Mouse (Mus musculus) stomach, postnatal 0 days (tissue): Measurements from ENCODE around the gene Polr2b. TPM values are rescaled to one million over a fixed set of nuclear protein-coding genes. Genes with fewer than 3 reads are reported as not detected.
A peak's percentile ranks its signal among the peaks of the same experiment; 100 is the strongest.

Experiments used
- ATAC-seq: fragments of 200-750 bp; cut with Nextera tagmentation; 2 replicates; pipeline ENCODE4 v1.8.0; 2017; ENCODE audit not compliant: low FRiP score, low TSS enrichment
- DNase-seq: peaks from one replicate; pipeline ENCODE4 v3.0.0-alpha.2; 2016; ENCODE audit warnings: low spot score
- H3K27ac ChIP-seq: fragments of 300-500 bp; sonication (generic); replicated peaks from 2 replicates; pipeline ENCODE4 v1.5.1; 2014; ENCODE audit warnings: mild to moderate bottlenecking, control low read depth
- H3K27me3 ChIP-seq: fragments of 300-500 bp; sonication (generic); 2 replicates; pipeline ENCODE4 v1.6.1; 2014; ENCODE audit warnings: low read length; ENCODE audit not compliant: control insufficient read depth, insufficient read depth
- H3K36me3 ChIP-seq: fragments of 300-500 bp; sonication (generic); 2 replicates; pipeline ENCODE4 v1.6.1; 2014; ENCODE audit warnings: low read length, mixed read lengths; ENCODE audit not compliant: control insufficient read depth, insufficient read depth
- H3K4me1 ChIP-seq: fragments of 300-500 bp; sonication (generic); replicated peaks from 2 replicates; pipeline ENCODE4 v1.6.1; 2014; ENCODE audit warnings: antibody characterized with exemption; ENCODE audit not compliant: control insufficient read depth, insufficient read depth
- H3K4me2 ChIP-seq: fragments of 300-500 bp; sonication (generic); replicated peaks from 2 replicates; pipeline ENCODE4 v1.6.1; 2014; ENCODE audit warnings: low read depth, mild to moderate bottlenecking, control low read depth, moderate library complexity
- H3K4me3 ChIP-seq: fragments of 300-500 bp; sonication (generic); 2 replicates; pipeline ENCODE4 v1.5.1; 2014; ENCODE audit warnings: low read depth, low read length, control low read depth
- H3K9ac ChIP-seq: fragments of 300-500 bp; sonication (generic); 2 replicates; pipeline ENCODE4 v1.6.1; 2014; ENCODE audit warnings: mild to moderate bottlenecking, low read length, control low read depth, mixed read lengths
- H3K9me3 ChIP-seq: fragments of 300-500 bp; sonication (generic); 2 replicates; pipeline ENCODE4 v1.6.1; 2016; ENCODE audit warnings: low read length; ENCODE audit not compliant: control insufficient read depth
- CTCF ChIP-seq: IDR thresholded peaks from 2 replicates; pipeline ENCODE4 v1.5.1; 2016; ENCODE audit warnings: antibody characterized with exemption, low read depth, mild to moderate bottlenecking, moderate library complexity
- EP300 ChIP-seq: optimal IDR thresholded peaks from 2 replicates; pipeline ENCODE3; 2016; ENCODE audit warnings: antibody characterized with exemption
- WGBS: fragments of 180-500 bp; shearing (Covaris S2); extraction: QIAGEN DNeasy Blood & Tissue Kit; methylation state at CpG from one replicate; pipeline ENCODE4 v1.1.7; 2014; 5-methylcytosine and 5-hydroxymethylcytosine counted together
- microRNA-seq: library from miRNA; unstranded; fragments of <30 nt; microRNA quantifications from one replicate; pipeline ENCODE4, GENCODE M21; 2016
- polyA plus RNA-seq: library from polyadenylated mRNA; unstranded; fragments of >200 nt; fragmentation: Nextera tagmentation; extraction: Ambion mirVana; gene quantifications from 2 replicates; pipeline ENCODE4 v1.2.1, GENCODE M21; 2015

The Polr2b gene
- polyA plus RNA-seq, 1 experiment from 2014 or later: 23.5 TPM

DNA sequence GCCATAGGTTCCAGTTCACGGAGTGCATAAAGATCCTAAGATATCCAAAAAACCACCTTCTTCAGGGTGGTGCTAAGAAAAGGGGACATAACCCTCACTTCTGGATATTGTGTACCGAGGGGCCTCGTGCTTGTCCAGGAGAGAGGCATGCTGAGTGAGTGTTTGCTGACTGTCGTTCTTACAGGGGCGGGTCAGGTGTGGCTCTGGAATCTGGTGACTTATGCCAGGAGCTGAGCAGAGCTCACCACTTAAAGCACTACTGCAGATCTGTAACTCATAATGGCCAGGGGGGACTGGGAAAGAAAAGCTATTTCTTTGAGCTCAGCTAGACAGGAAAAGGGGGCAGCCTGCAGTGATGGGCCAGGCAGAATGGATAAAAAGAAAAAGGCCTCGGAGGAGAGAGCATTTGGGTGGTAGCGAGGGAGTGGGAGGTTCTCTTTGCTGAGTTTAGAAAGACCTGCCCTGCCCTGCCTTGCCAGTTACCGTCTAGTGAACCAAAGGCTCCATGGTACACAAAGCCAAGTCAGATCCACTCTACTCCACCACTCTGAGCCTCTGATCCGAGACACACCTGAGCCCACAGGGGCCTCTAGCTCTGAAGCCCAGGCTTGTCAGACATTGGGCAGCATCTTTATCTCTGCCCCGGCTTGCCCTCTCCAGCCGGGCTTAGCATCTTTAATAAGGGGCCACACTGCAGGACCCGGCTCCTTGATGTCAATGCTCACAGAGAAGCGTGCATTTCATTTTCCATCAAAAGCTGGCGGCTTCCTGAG, 88.5 kb downstream of the Polr2b start:
- Histone ChIP-seq H3K36me3 (no peaks in the 10 kb centered on the region; the same call in 1 of the 2 replicates), H3K4me2 (no peak overlapping the region), H3K27ac (peak overlapping the region; percentile 49), H3K4me1 (0 out of 2 replicates have a peak, but pooled peaks cover 15% of the 10 kb centered on the region), H3K27me3 (no peaks in the 10 kb centered on the region), H3K4me3 (no peak overlapping the region), H3K9ac (no peak overlapping the region), H3K9me3 (no peaks in the 10 kb centered on the region)
- 52% methylated on average over 14 of the region's 14 CpGs for WGBS
- no peak for TF ChIP-seq EP300
- TF ChIP-seq CTCF: no peak
- peak; percentile 51 for DNase-seq
- ATAC-seq: peak; percentile 81

Small RNA genes within 50 kb of the gene (microRNA-seq; reads per million reads assigned to microRNA genes)
- not detected for gene Mir5098

Other genes with a start within 250 kb of the Polr2b start
- 26.6 and 30.2 TPM in 2 replicates for gene Hopx, start 195.0 kb upstream of the Polr2b start, polyA plus RNA-seq
- 1.8 and 2.3 TPM in 2 replicates for gene Spink2, start 98.7 kb upstream of the Polr2b start, polyA plus RNA-seq
- gene Rest, start 44.7 kb upstream of the Polr2b start, polyA plus RNA-seq: 12.1 and 12.5 TPM in 2 replicates
- 15.1 and 16.3 TPM in 2 replicates for gene Noa1, start 63 bp upstream of the Polr2b start, polyA plus RNA-seq
- gene Igfbp7, start 97.9 kb downstream of the Polr2b start, polyA plus RNA-seq: 421 and 437 TPM in 2 replicates